Mouse (Mus musculus) C2C12 (cell line): ENCODE data around the gene Uggt1. TPM values are rescaled to one million over a fixed set of nuclear protein-coding genes. Genes with fewer than 3 reads are reported as not detected.

ENCODE experiments used
- H3K27me3 ChIP-seq: one replicate; pipeline ENCODE4 v1.6.1; 2011; ENCODE audit not compliant: control insufficient read depth, insufficient read depth, insufficient read length
- H3K36me3 ChIP-seq: one replicate; pipeline ENCODE4 v1.6.1; 2011; ENCODE audit not compliant: control insufficient read depth, insufficient read depth
- H3K4me3 ChIP-seq: one replicate; pipeline ENCODE4 v1.5.1; 2011; ENCODE audit warnings: mild to moderate bottlenecking, control low read depth; ENCODE audit not compliant: poor library complexity, insufficient read depth, severe bottlenecking
- H3K79me2 ChIP-seq: one replicate; pipeline ENCODE4 v1.6.1; 2011; ENCODE audit not compliant: control insufficient read depth, insufficient read depth
- H3K79me3 ChIP-seq: one replicate; pipeline ENCODE4 v1.6.1; 2011; ENCODE audit warnings: low read depth, control low read depth
- H3ac ChIP-seq: one replicate; pipeline ENCODE3; 2011; ENCODE audit warnings: low read depth; ENCODE audit not compliant: control insufficient read depth, insufficient read length
- CEBPB ChIP-seq: IDR thresholded peaks from one replicate; pipeline ENCODE4 v1.6.1; 2011; ENCODE audit warnings: low read depth, mild to moderate bottlenecking, control low read depth, moderate library complexity
- CTCF ChIP-seq: IDR thresholded peaks from one replicate; pipeline ENCODE4 v1.5.1; 2011; ENCODE audit not compliant: control insufficient read depth, insufficient read depth, insufficient read length
- FOSL1 ChIP-seq: IDR thresholded peaks from one replicate; pipeline ENCODE4 v1.8.0; 2011; ENCODE audit warnings: mild to moderate bottlenecking, low read length; ENCODE audit not compliant: poor library complexity, insufficient read depth, severe bottlenecking
- MAX ChIP-seq: IDR thresholded peaks from one replicate; pipeline ENCODE4 v1.6.1; 2011; ENCODE audit warnings: mild to moderate bottlenecking, control low read depth
- MYOD1 ChIP-seq: IDR thresholded peaks from one replicate; pipeline ENCODE4 v1.6.1; 2011; ENCODE audit warnings: low read depth; ENCODE audit not compliant: control insufficient read depth, insufficient read length
- MYOG ChIP-seq: IDR thresholded peaks from one replicate; pipeline ENCODE4 v1.6.1; 2011; ENCODE audit not compliant: control insufficient read depth, insufficient read length; ENCODE audit errors: extremely low read depth
- USF1 ChIP-seq: IDR thresholded peaks from one replicate; pipeline ENCODE4 v1.6.1; 2011; ENCODE audit warnings: low read depth, mild to moderate bottlenecking, control low read depth, moderate library complexity
- polyA plus RNA-seq: library from polyadenylated mRNA; unstranded; fragments of >200 nt; fragmentation: generic; extraction: Trizol; gene quantifications from one replicate; pipeline ENCODE4 v1.2.1, GENCODE M21; 2012; ENCODE audit warnings: missing spikeins

Uggt1 gene
- polyA plus RNA-seq, 1 experiment: 20.1 TPM

DNA sequence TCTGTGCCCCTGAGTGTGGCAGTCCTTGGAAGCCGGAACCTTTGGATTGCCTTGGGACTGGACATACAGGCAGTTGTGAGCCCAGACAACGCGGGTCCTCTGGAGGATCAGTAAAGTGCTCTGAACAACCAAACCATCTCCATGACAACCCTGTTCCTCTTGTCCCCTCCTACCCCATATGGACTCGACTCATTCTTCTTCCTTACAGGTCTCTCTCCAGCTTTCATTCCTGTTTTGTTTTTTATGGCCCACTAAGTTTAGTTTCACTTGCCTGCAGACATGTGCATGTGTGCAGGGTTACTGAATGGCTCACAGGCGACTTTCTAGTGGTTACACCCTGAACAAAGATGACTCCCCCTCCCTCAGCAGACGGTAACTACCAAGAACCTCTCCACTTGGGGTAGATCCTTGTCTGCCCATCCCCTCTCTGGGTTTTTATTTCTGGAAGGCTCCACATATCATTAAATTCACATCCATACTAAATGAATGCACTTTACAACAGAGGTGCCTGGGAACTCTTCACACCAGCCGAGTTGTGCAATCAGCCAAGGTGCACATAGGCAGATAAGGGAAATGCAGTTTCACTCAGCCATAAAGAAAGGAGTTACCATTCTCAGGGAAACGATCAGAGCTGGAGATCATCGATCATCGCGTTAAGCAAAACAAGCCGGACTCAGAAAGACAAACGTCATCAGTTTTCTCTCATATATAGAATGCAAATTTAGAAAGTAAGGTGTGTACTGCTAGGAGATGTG, 31.3 kb upstream of the Uggt1 start:
- H3ac ChIP-seq: no peak overlapping the region
- H3K79me2 ChIP-seq: no peaks in the 10 kb centered on the region
- no peak overlapping the region for H3K4me3 ChIP-seq
- no peaks in the 10 kb centered on the region for H3K36me3 ChIP-seq
- TF ChIP-seq MAX (no peak), MYOG (no peak), CEBPB (peak; percentile 5)
- H3K27me3 ChIP-seq: no peaks in the 10 kb centered on the region
- H3K79me3 ChIP-seq: no peaks in the 10 kb centered on the region

GRCm38 (mm10) chr1:36274455-36274854, 29.9 kb upstream of the Uggt1 start, which contains the start of gene Neurl3:
Gene Neurl3 (minus strand): TSS chr1:36274679.
- H3K79me3 ChIP-seq: no peaks in the 10 kb centered on the region
- no peak within 1 kb of the TSS for H3ac ChIP-seq
- H3K36me3 ChIP-seq: no peaks in the 10 kb centered on the region
- TF ChIP-seq USF1: no peak
- no peak for TF ChIP-seq MYOD1
- TF ChIP-seq CEBPB: no peak
- no peak for TF ChIP-seq FOSL1
- TF ChIP-seq CTCF: no peak
- no peak for TF ChIP-seq MAX
- no peak for TF ChIP-seq MYOG
- no peak within 1 kb of the TSS for H3K4me3 ChIP-seq
- no peaks in the 10 kb centered on the region for H3K27me3 ChIP-seq
- H3K79me2 ChIP-seq: no peaks in the 10 kb centered on the region

- H3K4me3 ChIP-seq: no peak overlapping the region
- no peaks in the 10 kb centered on the region for H3K27me3 ChIP-seq
- no peaks in the 10 kb centered on the region for H3K79me2 ChIP-seq
Observed at GRCm38 (mm10) chr1:36273288-36273687, 28.8 kb upstream of the Uggt1 start.

DNA sequence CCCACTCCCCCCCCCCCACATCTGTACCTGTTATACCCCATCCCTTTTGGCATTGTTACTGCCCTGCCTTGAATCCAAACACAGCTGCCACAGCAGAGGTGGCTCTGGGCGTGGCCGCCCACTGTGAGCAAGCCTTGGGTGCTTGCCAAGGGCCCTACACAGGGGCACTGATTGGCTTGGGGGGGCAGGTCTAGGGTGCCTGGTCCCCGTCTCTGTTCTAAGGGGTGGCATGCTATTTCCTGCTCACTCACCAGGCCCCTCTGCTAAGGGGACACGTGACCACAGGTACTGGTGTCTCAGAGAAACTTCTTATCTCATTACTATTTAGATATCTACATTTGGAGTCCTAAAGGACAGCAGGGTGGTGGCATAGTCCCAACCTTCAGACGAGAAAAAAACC, 28.0 kb upstream of the Uggt1 start:
- Histone ChIP-seq H3K79me3 (no peaks in the 10 kb centered on the region), H3K4me3 (no peak overlapping the region), H3K79me2 (no peaks in the 10 kb centered on the region), H3K27me3 (no peaks in the 10 kb centered on the region), H3K36me3 (no peaks in the 10 kb centered on the region), H3ac (no peak overlapping the region)
- TF ChIP-seq USF1 (no peak), CEBPB (no peak), FOSL1 (no peak), MAX (no peak), CTCF (no peak), MYOD1 (no peak), MYOG (no peak)

More at GRCm38 (mm10) chr1:36273288-36273687, 28.8 kb upstream of the Uggt1 start:
- no peak overlapping the region for H3ac ChIP-seq
- no peaks in the 10 kb centered on the region for H3K79me3 ChIP-seq
- no peaks in the 10 kb centered on the region for H3K36me3 ChIP-seq
- TF ChIP-seq FOSL1 (no peak), MYOG (no peak), MYOD1 (no peak), CEBPB (no peak), CTCF (no peak), USF1 (no peak), MAX (no peak)

GRCm38 (mm10) chr1:36271516-36272230, 27.2 kb upstream of the Uggt1 start:
- Histone ChIP-seq H3K79me3 (no peaks in the 10 kb centered on the region), H3K79me2 (no peaks in the 10 kb centered on the region), H3ac (no peak overlapping the region), H3K27me3 (no peaks in the 10 kb centered on the region), H3K4me3 (no peak overlapping the region), H3K36me3 (no peaks in the 10 kb centered on the region)
- TF ChIP-seq CEBPB (no peak), MYOG (no peak), MYOD1 (no peak), CTCF (no peak)
